Mouse (Mus musculus): ENCODE results near the gene Cacna2d1.

DNA sequence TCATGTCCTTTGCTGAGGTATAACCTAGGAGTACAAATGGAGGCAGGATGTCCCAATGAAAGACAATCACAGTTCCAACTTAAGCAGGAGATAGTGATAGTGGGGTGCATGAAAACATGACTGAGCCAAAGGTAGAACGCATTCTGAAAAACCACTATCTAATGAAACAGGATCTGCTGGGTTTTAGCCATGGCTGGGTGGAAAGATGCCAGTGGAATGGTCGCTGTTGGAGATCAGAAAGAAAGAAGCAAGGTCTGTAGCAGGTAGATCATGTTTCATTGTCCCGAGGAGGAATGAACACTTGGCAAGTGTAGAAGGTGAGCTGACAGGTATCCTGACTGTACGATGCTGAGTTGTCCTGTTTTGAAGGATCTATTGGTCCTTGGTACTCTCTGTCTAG lies 7.6 kb downstream of the Cacna2d1 start:
- TF ChIP-seq GATA1 (IDR thresholded peaks at IDR 0.05; ENCODE audit: borderline replicate concordance, low read length), result no peak
- no peak for TF ChIP-seq FLI1 (IDR thresholded peaks at IDR 0.05; ENCODE audit: low read length)

Measured in megakaryocyte, embryonic 14.5 days (primary cell).